Mouse (Mus musculus): ENCODE measurements around the gene Unc13a. TPM values are rescaled to one million over a fixed set of nuclear protein-coding genes. Genes with fewer than 3 reads are reported as not detected.

Gene Unc13a
- polyA plus RNA-seq, 1 experiment, result 4.6 TPM

DNA sequence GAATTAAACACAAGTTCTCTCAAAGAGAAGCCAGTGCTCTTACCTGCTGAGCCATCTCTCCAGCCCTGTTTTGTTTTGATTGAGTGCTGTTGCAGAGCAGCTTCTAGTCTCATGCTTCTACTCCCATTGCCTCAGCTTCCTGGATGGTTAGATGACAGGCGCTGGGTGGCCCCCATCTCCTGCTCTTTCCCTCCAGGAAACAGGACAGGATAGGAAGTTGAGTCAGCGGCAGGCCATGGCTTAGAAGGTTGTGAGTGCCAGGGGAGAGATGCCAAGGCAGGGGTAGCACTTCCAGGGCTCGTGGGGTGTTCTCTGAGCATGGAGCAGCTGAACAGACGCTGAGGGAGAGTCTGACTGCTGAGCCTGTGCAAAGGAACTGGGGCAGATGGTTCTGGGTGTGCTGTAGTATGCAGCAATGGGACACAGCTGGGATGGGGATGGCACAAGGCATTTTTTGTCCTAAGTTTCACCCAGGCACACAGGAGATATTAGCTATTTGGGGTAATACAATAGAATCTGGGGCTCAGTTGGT, 93.6 kb downstream of the Unc13a start:
- H3K79me2 ChIP-seq (ENCODE audit: control insufficient read depth, insufficient read depth), result no peaks in the 10 kb centered on the region
- no peak overlapping the region for H3K4me3 ChIP-seq
- no peaks in the 10 kb centered on the region for H3K27me3 ChIP-seq (ENCODE audit: control insufficient read depth, insufficient read depth, insufficient read length)
- H3K4me2 ChIP-seq (ENCODE audit: low read depth), result no peak overlapping the region
- no peaks in the 10 kb centered on the region for H3K36me3 ChIP-seq (ENCODE audit: control insufficient read depth, insufficient read depth)
- TF ChIP-seq E2F4 (IDR thresholded peaks at IDR 0.05; ENCODE audit: insufficient read depth), result no peak
- TF ChIP-seq MYOG (IDR thresholded peaks at IDR 0.05; ENCODE audit: control insufficient read depth in 1 of 3, insufficient read depth in 1 of 3, insufficient read length in 2 of 3, low read depth in 2 of 3), result no peak
- H3ac ChIP-seq (ENCODE audit: control insufficient read depth, insufficient read length), result no peak overlapping the region

DNA sequence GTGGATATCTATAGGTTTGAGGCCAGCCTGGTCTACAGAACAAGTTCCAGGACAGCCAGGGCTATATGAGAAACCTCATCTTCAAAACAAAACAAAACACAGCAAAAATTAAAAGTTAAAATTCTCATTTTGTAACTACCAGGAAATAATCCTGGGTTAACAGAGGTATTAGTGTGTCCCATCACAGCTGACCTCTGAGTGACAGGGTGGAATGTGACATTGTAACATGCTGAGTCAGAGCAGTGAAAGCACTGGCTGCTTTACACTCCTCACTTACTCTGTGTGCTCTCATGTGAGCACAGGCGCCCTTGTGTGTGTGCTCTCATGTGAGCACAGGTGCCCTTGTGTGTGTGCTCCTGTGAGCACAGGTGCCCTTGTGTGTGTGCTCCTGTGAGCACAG, 96.5 kb downstream of the Unc13a start:
- H3ac ChIP-seq (ENCODE audit: control insufficient read depth, insufficient read length), result no peak overlapping the region
- H3K27me3 ChIP-seq (ENCODE audit: control insufficient read depth, insufficient read depth, insufficient read length), result no peaks in the 10 kb centered on the region
- no peaks in the 10 kb centered on the region for H3K79me2 ChIP-seq (ENCODE audit: control insufficient read depth, insufficient read depth)
- no peak overlapping the region for H3K4me2 ChIP-seq (ENCODE audit: low read depth)
- no peak overlapping the region for H3K4me3 ChIP-seq
- TF ChIP-seq MAX (IDR thresholded peaks at IDR 0.05; ENCODE audit: low read depth) (no peak), MYOD1 (IDR thresholded peaks at IDR 0.05; ENCODE audit: control insufficient read depth in 1 of 3, insufficient read length in 2 of 3, low read depth in 2 of 3) (peak in 1 of 3 experiments; percentile 48), USF1 (IDR thresholded peaks at IDR 0.05; ENCODE audit: low read depth) (no peak)
- H3K36me3 ChIP-seq (ENCODE audit: control insufficient read depth, insufficient read depth), result no peaks in the 10 kb centered on the region

- Histone ChIP-seq H3K79me2 (ENCODE audit: control insufficient read depth, insufficient read depth) (no peaks in the 10 kb centered on the region), H3K27me3 (ENCODE audit: control insufficient read depth, insufficient read depth, insufficient read length) (no peaks in the 10 kb centered on the region), H3ac (ENCODE audit: control insufficient read depth, insufficient read length) (no peak overlapping the region), H3K4me3 (no peak overlapping the region), H3K4me2 (ENCODE audit: low read depth) (no peak overlapping the region), H3K36me3 (ENCODE audit: control insufficient read depth, insufficient read depth) (no peaks in the 10 kb centered on the region)
- no peak for TF ChIP-seq TCF12 (IDR thresholded peaks at IDR 0.05; ENCODE audit: insufficient read depth, poor library complexity, severe bottlenecking)
- TF ChIP-seq POLR2AphosphoS2 (IDR thresholded peaks at IDR 0.05; ENCODE audit: insufficient read length, low read depth), result no peak
- TF ChIP-seq SRF (IDR thresholded peaks at IDR 0.05; ENCODE audit: control insufficient read depth, insufficient read length, low read depth), result no peak
- TF ChIP-seq USF1 (IDR thresholded peaks at IDR 0.05; ENCODE audit: low read depth), result no peak
- TF ChIP-seq CEBPB (IDR thresholded peaks at IDR 0.05; ENCODE audit: insufficient read depth, poor library complexity, severe bottlenecking), result no peak
- no peak for TF ChIP-seq POLR2A (IDR thresholded peaks at IDR 0.05; ENCODE audit: insufficient read length, low read depth)
- no peak for TF ChIP-seq MYOD1 (IDR thresholded peaks at IDR 0.05; ENCODE audit: control insufficient read depth in 1 of 3, insufficient read length in 2 of 3, low read depth in 2 of 3)
- TF ChIP-seq MYOG (IDR thresholded peaks at IDR 0.05; ENCODE audit: control insufficient read depth in 1 of 3, insufficient read depth in 1 of 3, insufficient read length in 2 of 3, low read depth in 2 of 3), result no peak
Measured at GRCm38 (mm10) chr8:71574426-71574825, 97.1 kb downstream of the Unc13a start.

Other genes starting within 250 kb of the Unc13a start
- 67.0 TPM for gene Abhd8, start 208.1 kb downstream of the Unc13a start, polyA plus RNA-seq (2012; fragmentation: generic; extraction: Trizol)
- gene Mrpl34, start 206.8 kb downstream of the Unc13a start, polyA plus RNA-seq (2012; fragmentation: generic; extraction: Trizol), result 79.0 TPM
- gene Dda1, start 202.6 kb downstream of the Unc13a start, polyA plus RNA-seq (2012; fragmentation: generic; extraction: Trizol), result 117 TPM
- 27.5 TPM for gene Ano8, start 185.8 kb downstream of the Unc13a start, polyA plus RNA-seq (2012; fragmentation: generic; extraction: Trizol)
- gene Gtpbp3, start 183.7 kb downstream of the Unc13a start, polyA plus RNA-seq (2012; fragmentation: generic; extraction: Trizol), result 17.5 TPM
- 0.18 TPM for gene Plvap, start 160.0 kb downstream of the Unc13a start, polyA plus RNA-seq (2012; fragmentation: generic; extraction: Trizol)
- 0.04 TPM for gene Ccdc194, start 146.0 kb downstream of the Unc13a start, polyA plus RNA-seq (2012; fragmentation: generic; extraction: Trizol)
- gene Bst2, start 134.3 kb downstream of the Unc13a start, polyA plus RNA-seq (2012; fragmentation: generic; extraction: Trizol), result 33.9 TPM
- gene Mvb12a, start 128.8 kb downstream of the Unc13a start, polyA plus RNA-seq (2012; fragmentation: generic; extraction: Trizol), result 61.5 TPM
- 0.20 TPM for gene Tmem221, start 112.9 kb downstream of the Unc13a start, polyA plus RNA-seq (2012; fragmentation: generic; extraction: Trizol)
- 0.04 TPM for gene Nxnl1, start 105.2 kb downstream of the Unc13a start, polyA plus RNA-seq (2012; fragmentation: generic; extraction: Trizol)
- 33.9 TPM for gene Slc27a1, start 102.9 kb downstream of the Unc13a start, polyA plus RNA-seq (2012; fragmentation: generic; extraction: Trizol)
- 248 TPM for gene Pgls, start 79.6 kb downstream of the Unc13a start, polyA plus RNA-seq (2012; fragmentation: generic; extraction: Trizol)
- gene Fam129c, start 74.1 kb downstream of the Unc13a start, polyA plus RNA-seq (2012; fragmentation: generic; extraction: Trizol), result 2.9 TPM
- gene Colgalt1, start 60.8 kb downstream of the Unc13a start, polyA plus RNA-seq (2012; fragmentation: generic; extraction: Trizol), result 87.0 TPM
- 1.5 TPM for gene Jak3, start 4.5 kb upstream of the Unc13a start, polyA plus RNA-seq (2012; fragmentation: generic; extraction: Trizol)
- 0.13 TPM for gene Insl3, start 17.5 kb upstream of the Unc13a start, polyA plus RNA-seq (2012; fragmentation: generic; extraction: Trizol)
- 0.01 TPM for gene B3gnt3, start 30.0 kb upstream of the Unc13a start, polyA plus RNA-seq (2012; fragmentation: generic; extraction: Trizol)
- gene Fcho1, start 54.0 kb upstream of the Unc13a start, polyA plus RNA-seq (2012; fragmentation: generic; extraction: Trizol), result not detected
- gene Zfp709, start 210.3 kb upstream of the Unc13a start, polyA plus RNA-seq (2012; fragmentation: generic; extraction: Trizol), result 0.31 TPM
- gene Zfp882, start 236.9 kb upstream of the Unc13a start, polyA plus RNA-seq (2012; fragmentation: generic; extraction: Trizol), result 0.55 TPM
- gene Zfp617, start 236.9 kb upstream of the Unc13a start, polyA plus RNA-seq (2012; fragmentation: generic; extraction: Trizol), result 6.2 TPM